Mouse (Mus musculus) forebrain, postnatal 0 days (tissue): Measurements from ENCODE around the gene Nova2. TPM values are rescaled to one million over a fixed set of nuclear protein-coding genes. Genes with fewer than 3 reads are reported as not detected.

Source experiments
- ATAC-seq: fragments of 200-750 bp; cut with Nextera tagmentation; 2 replicates; pipeline ENCODE4 v1.8.0; 2017; ENCODE audit warnings: mild to moderate bottlenecking, moderate library complexity
- DNase-seq: peaks from one replicate; pipeline ENCODE4 v3.0.0-alpha.2; 2015
- H3K27ac ChIP-seq: fragments of 300-500 bp; sonication (generic); 2 replicates; pipeline ENCODE4 v1.5.1; 2014; ENCODE audit warnings: low read depth, mild to moderate bottlenecking, antibody characterized with exemption, low read length, moderate library complexity, mixed read lengths
- H3K27me3 ChIP-seq: fragments of 300-500 bp; sonication (generic); 2 replicates; pipeline ENCODE4 v1.6.1; 2014; ENCODE audit warnings: mild to moderate bottlenecking, low read length, mixed read lengths; ENCODE audit not compliant: insufficient read depth
- H3K36me3 ChIP-seq: fragments of 300-500 bp; sonication (generic); 2 replicates; pipeline ENCODE4 v1.6.1; 2014; ENCODE audit warnings: mild to moderate bottlenecking, moderate library complexity; ENCODE audit not compliant: insufficient read depth
- H3K4me1 ChIP-seq: fragments of 300-500 bp; sonication (generic); 2 replicates; pipeline ENCODE4 v1.6.1; 2014; ENCODE audit warnings: antibody characterized with exemption; ENCODE audit not compliant: insufficient read depth
- H3K4me2 ChIP-seq: fragments of 300-500 bp; sonication (generic); 2 replicates; pipeline ENCODE4 v1.6.1; 2014; ENCODE audit warnings: low read depth, mild to moderate bottlenecking, moderate library complexity
- H3K4me3 ChIP-seq: fragments of 300-500 bp; sonication (generic); 2 replicates; pipeline ENCODE4 v1.5.1; 2014; ENCODE audit warnings: low read depth, low read length, mixed read lengths
- H3K9ac ChIP-seq: fragments of 300-500 bp; sonication (generic); 2 replicates; pipeline ENCODE4 v1.6.1; 2014; ENCODE audit warnings: mild to moderate bottlenecking
- H3K9me3 ChIP-seq: fragments of 300-500 bp; sonication (generic); 2 replicates; pipeline ENCODE4 v1.6.1; 2016; ENCODE audit warnings: low read length
- CTCF ChIP-seq: sonication (generic); IDR thresholded peaks from 2 replicates; pipeline ENCODE4 v1.5.1; 2016; ENCODE audit warnings: antibody characterized with exemption, control low read depth, low read depth
- WGBS: fragments of 180-500 bp; shearing (Covaris S2); extraction: QIAGEN DNeasy Blood & Tissue Kit; methylation state at CpG from one replicate; pipeline ENCODE4 v1.1.7; 2014; 5-methylcytosine and 5-hydroxymethylcytosine counted together
- polyA plus RNA-seq: library from polyadenylated mRNA; unstranded; fragments of >200 nt; fragmentation: Nextera tagmentation; extraction: Ambion mirVana; gene quantifications from 2 replicates; pipeline ENCODE4 v1.2.1, GENCODE M21; 2015
- total RNA-seq: library from RNA; depleted of rRNA; stranded (reverse); fragments of >200 nt; gene quantifications from 2 replicates; pipeline ENCODE4 v1.2.3, GENCODE M21; 2014

Gene Nova2
- total and polyA plus RNA-seq, 2 experiments from 2014 or later = 11.4 to 19.5 TPM

DNA sequence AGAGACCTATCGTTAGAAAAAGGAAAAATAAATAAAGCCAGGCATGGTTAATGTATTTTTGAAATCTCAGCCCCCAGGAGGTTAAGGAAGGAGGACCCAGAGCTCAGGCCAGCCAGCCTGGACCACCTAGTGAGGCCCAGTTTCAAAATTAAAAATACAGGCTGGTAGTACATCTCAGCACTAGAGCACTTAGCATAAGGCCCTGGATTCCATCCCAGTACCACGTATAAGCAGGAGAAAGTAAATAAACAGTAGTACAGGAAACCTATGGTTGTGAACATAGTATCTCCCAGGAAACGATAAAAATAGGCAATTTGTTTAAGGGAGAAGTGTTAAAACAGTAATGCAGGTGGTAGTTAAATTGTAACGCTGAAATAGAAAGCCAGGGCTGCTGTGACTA lies 76.4 kb downstream of the Nova2 start:
- no peaks in the 10 kb centered on the region for H3K27me3 ChIP-seq
- peak overlapping the region; percentile 67 for H3K27ac ChIP-seq
- ATAC-seq (no peak), DNase-seq (no peak)
- H3K9me3 ChIP-seq = no peaks in the 10 kb centered on the region
- peaks cover 20% of the 10 kb centered on the region for H3K4me1 ChIP-seq
- peak overlapping the region; percentile 71 for H3K4me2 ChIP-seq
- H3K4me3 ChIP-seq = peak overlapping the region; percentile 43; the same call in 1 of the 2 replicates
- H3K9ac ChIP-seq = peak overlapping the region; percentile 65
- no peak for TF ChIP-seq CTCF
- peaks cover 14% of the 10 kb centered on the region for H3K36me3 ChIP-seq
- WGBS = 43% methylated on average over 4 of the region's 4 CpGs

DNA sequence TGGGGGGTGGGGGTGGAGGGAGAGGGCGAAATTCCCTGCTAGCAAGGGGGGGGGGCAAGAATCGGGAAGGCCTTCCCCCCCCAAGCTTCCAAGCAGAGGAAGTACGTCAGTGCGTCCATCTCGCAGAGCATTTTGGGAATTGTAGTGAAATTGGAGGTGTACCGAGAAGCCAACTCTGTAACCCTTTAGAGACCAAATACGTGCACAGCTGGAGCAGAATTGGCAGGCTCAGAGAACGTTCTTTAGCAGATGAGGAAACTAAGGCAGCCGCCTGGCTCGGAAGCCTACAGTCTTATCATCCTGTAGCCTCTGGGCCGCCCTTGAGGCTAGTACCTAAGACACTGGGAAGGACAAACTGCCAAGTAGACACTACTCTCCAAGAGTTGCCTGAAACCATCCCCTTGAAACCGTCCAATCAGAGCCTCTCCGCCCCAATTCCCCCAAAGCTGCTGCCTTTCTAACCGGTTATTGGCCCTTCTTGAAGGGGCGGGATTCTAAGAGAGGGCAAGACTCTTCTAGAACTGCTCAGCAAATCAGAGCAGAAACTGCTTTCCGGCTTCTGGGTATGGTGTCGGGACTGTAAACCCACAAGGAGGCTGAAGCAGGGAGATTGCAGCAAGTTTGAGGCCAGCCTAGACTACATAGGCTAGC lies 77.3 kb downstream of the Nova2 start:
- WGBS = 2% methylated on average over 17 of the region's 17 CpGs
- Histone ChIP-seq H3K9me3 (no peaks in the 10 kb centered on the region), H3K9ac (peak overlapping the region; percentile 65), H3K4me2 (peak overlapping the region; percentile 71), H3K27ac (peak overlapping the region; percentile 67), H3K36me3 (peaks cover 17% of the 10 kb centered on the region), H3K4me3 (peak overlapping the region; percentile 43), H3K27me3 (no peaks in the 10 kb centered on the region), H3K4me1 (peaks cover 20% of the 10 kb centered on the region)
- DNase-seq = peak; percentile 92
- TF ChIP-seq CTCF = no peak
- ATAC-seq = peak; percentile 71

DNA sequence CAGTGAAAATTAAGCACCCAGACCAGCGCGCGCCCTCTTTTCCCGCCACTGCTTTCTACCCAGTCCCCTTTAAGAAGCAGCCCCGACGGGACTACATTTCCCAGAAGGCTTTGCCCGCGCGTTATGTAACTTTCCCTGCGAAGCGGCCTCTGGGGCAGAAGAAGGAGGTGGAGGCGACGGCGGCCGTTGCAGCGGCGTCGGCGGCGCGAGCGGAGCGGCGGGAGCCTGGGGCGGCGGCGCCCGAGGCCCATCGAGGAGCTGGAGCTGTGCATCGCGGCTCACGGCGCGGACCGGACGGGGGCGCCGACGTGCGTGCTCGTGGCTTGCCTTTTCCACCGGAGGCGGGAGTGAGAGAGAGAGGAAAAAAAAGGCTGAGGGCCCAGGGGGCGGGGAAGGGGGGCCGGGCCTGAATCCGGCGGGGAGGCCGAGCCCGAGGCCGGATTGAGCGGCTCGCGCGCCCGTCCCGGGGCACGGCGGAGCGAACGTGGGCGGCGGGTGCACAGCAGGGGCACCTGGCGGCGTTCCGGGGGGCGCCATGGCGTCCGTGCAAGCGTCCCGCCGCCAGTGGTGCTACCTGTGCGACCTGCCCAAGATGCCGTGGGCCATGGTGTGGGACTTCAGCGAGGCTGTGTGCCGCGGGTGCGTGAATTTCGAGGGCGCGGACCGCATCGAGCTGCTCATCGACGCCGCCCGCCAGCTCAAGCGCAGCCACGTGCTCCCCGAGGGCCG lies 78.4 kb downstream of the Nova2 start, which contains the start of gene Irf2bp1:
Irf2bp1 (plus strand) TSS at position 143 of the 729 bp plus-strand sequence.
- WGBS = 1% methylated on average over 86 of the region's 90 CpGs
- peaks cover 20% of the 10 kb centered on the region for H3K4me1 ChIP-seq
- ATAC-seq = peak; percentile 80
- peak within 1 kb of the TSS; percentile 94 for H3K27ac ChIP-seq
- H3K27me3 ChIP-seq = no peaks in the 10 kb centered on the region
- peak within 1 kb of the TSS; percentile 95 for H3K4me2 ChIP-seq
- peak within 1 kb of the TSS; percentile 82 for H3K4me3 ChIP-seq
- TF ChIP-seq CTCF = no peak
- no peaks in the 10 kb centered on the region for H3K9me3 ChIP-seq
- DNase-seq = peak; percentile 96
- peak within 1 kb of the TSS; percentile 80 for H3K9ac ChIP-seq
- peaks cover 17% of the 10 kb centered on the region for H3K36me3 ChIP-seq

DNA sequence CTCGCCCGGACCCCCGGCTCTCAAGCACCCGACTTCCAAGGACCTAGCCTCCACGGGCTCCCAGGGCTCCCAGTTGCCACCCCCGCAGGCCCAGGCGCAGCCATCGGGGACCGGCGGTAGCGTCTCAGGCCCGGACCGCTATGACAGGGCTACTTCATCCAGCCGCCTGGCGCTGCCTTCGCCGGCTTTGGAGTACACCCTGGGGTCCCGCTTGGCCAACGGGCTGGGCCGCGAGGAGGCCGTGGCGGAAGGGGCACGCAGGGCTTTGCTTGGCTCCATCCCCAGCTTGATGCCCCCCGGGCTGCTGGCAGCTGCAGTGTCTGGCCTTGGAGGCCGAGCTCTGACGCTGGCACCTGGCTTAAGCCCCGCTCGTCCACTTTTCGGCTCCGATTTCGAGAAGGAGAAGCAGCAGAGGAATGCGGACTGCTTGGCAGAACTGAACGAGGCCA lies 79.0 kb downstream of the Nova2 start:
- H3K4me1 ChIP-seq = peaks cover 20% of the 10 kb centered on the region
- no peaks in the 10 kb centered on the region for H3K9me3 ChIP-seq
- peaks cover 17% of the 10 kb centered on the region for H3K36me3 ChIP-seq
- peak overlapping the region; percentile 95 for H3K4me2 ChIP-seq
- WGBS = 5% methylated on average over 34 of the region's 34 CpGs
- no peak for TF ChIP-seq CTCF
- DNase-seq (peak; percentile 32), ATAC-seq (no peak; the same call in 1 of the 2 replicates)
- H3K4me3 ChIP-seq = peak overlapping the region; percentile 82
- peak overlapping the region; percentile 80 for H3K9ac ChIP-seq
- H3K27ac ChIP-seq = peak overlapping the region; percentile 94
- H3K27me3 ChIP-seq = no peaks in the 10 kb centered on the region

DNA sequence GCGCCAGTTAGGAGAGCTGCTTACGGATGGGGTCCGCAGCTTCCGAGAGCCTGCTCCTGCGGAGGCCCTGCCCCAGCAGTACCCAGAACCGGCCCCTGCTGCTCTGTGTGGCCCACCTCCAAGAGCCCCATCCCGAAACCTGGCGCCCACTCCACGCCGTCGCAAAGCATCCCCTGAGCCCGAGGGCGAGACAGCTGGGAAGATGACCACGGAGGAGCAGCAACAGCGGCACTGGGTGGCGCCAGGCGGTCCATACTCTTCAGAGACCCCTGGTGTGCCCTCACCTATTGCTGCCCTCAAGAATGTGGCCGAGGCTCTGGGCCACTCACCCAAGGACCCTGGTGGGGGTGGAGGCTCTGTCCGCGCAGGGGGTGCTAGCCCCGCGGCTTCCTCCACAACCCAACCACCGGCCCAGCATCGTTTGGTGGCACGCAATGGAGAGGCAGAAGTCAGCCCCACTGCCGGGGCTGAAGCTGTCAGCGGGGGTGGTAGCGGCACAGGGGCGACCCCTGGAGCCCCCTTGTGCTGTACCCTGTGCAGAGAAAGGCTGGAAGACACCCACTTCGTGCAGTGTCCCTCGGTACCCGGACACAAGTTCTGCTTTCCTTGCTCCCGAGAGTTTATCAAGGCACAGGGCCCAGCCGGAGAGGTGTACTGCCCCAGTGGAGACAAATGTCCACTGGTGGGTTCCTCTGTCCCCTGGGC lies 79.9 kb downstream of the Nova2 start:
- ATAC-seq (no peak), DNase-seq (no peak)
- Histone ChIP-seq H3K27ac (no peak overlapping the region), H3K9me3 (no peaks in the 10 kb centered on the region), H3K4me2 (peak overlapping the region; percentile 95), H3K27me3 (no peaks in the 10 kb centered on the region), H3K36me3 (peaks cover 17% of the 10 kb centered on the region), H3K4me1 (peaks cover 20% of the 10 kb centered on the region), H3K4me3 (peak overlapping the region; percentile 82; the same call in 1 of the 2 replicates), H3K9ac (no peak overlapping the region)
- WGBS = 79% methylated on average over 34 of the region's 34 CpGs
- TF ChIP-seq CTCF = no peak

DNA sequence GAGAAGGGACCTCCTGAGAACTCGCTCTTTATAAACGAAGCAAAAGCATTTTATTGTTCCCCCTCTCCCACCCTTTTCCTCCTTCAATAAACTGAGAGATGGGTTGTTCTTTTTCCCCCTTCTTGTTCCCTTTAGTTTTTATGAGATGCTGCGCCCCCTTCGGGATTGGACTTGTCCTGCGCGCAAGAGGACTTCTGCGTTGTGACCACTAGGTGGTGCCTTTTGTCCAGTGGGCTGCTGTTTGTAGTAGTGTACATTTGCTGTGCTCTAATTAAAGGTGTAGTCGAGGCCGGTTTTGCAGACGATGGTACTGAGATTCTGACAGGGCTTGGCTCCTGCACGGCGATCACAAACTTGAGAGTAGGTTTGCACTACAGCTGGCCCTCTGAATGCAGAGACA lies 80.8 kb downstream of the Nova2 start:
- Histone ChIP-seq H3K27ac (no peak overlapping the region), H3K27me3 (no peaks in the 10 kb centered on the region), H3K4me3 (no peak overlapping the region), H3K4me2 (no peak overlapping the region; the same call in 1 of the 2 replicates), H3K9me3 (no peaks in the 10 kb centered on the region), H3K9ac (no peak overlapping the region), H3K4me1 (peaks cover 20% of the 10 kb centered on the region), H3K36me3 (peaks cover 17% of the 10 kb centered on the region)
- ATAC-seq = peak; percentile 13; the same call in 1 of the 2 replicates
- peak; percentile 91 for DNase-seq
- TF ChIP-seq CTCF = peak; percentile 99
- 6% methylated on average over 12 of the region's 12 CpGs for WGBS
